Mouse (Mus musculus) cerebellum, adult 9-10 months (tissue): ENCODE measurements around the gene Cps1.

ENCODE experiments used
- DNase-seq: peaks from one replicate; pipeline ENCODE4 v3.0.0; 2022

The Cps1 gene

GRCm38 (mm10) chr1:67235468-67236217 is 112.8 kb downstream of the Cps1 start:
- DNase-seq = no peak

GRCm38 (mm10) chr1:67238446-67238845 is 115.6 kb downstream of the Cps1 start:
- no peak for DNase-seq

GRCm38 (mm10) chr1:67238941-67239340 is 116.1 kb downstream of the Cps1 start:
- no peak for DNase-seq

- no peak for DNase-seq
These were observed 142.4 kb downstream of the Cps1 start for GRCm38 (mm10) chr1:67265222-67265621.

- no peak for DNase-seq
These were observed 145.1 kb downstream of the Cps1 start for GRCm38 (mm10) chr1:67267972-67268371.

- DNase-seq = no peak
These were observed 145.6 kb downstream of the Cps1 start for GRCm38 (mm10) chr1:67268450-67268849.

GRCm38 (mm10) chr1:67276270-67276669 is 153.4 kb downstream of the Cps1 start:
- DNase-seq = no peak
